Mouse (Mus musculus): ENCODE measurements around the gene Plekha6. TPM values are rescaled to one million over a fixed set of nuclear protein-coding genes. Genes with fewer than 3 reads are reported as not detected.

The Plekha6 gene
- polyA plus RNA-seq, 1 experiment from 2014 or later = 22.2 TPM

DNA sequence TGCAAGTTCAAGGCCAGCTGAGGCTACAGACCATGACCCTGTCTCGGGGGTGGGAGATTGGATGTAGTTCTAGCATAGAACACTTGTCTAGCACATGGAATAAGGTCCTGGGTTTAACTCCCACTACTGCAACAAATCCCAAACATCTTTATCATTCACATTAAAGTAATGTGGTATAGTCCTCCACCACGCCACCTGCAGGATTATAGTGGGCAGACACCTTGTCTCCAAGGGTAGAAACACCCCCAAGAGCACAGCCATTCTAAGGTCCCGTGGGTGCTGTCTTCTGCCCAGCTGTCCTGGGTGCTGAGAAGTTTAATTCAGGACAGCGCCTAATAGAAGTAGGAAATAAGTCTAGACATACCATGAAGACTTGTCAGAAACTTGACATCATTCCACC, 152.6 kb downstream of the Plekha6 start:
- H3K4me3 ChIP-seq (replicated peaks; ENCODE audit: low read length) = no peak overlapping the region
- H3K4me2 ChIP-seq (replicated peaks) = no peak overlapping the region
- H3K27ac ChIP-seq = no peak overlapping the region
- no peak overlapping the region for H3K9ac ChIP-seq
- 81% methylated on average over 4 of the region's 4 CpGs for WGBS
- DNase-seq (ENCODE audit: low spot score) = no peak
- ATAC-seq (ENCODE audit: low FRiP score) = no peak
- H3K4me1 ChIP-seq (replicated peaks; ENCODE audit: control insufficient read depth, insufficient read depth, low read length) = 0 out of 2 replicates have a peak, but pooled peaks cover 8% of the 10 kb centered on the region
- no peaks in the 10 kb centered on the region for H3K36me3 ChIP-seq (replicated peaks; ENCODE audit: control insufficient read depth, insufficient read depth)
- H3K27me3 ChIP-seq (ENCODE audit: control insufficient read depth, insufficient read depth, low read length) = no peaks in the 10 kb centered on the region
- H3K9me3 ChIP-seq (ENCODE audit: control insufficient read depth, low read length) = no peaks in the 10 kb centered on the region

GRCm38 (mm10) chr1:133317149-133317548, 153.1 kb downstream of the Plekha6 start:
- H3K9me3 ChIP-seq (ENCODE audit: control insufficient read depth, low read length) = no peaks in the 10 kb centered on the region
- H3K4me3 ChIP-seq (replicated peaks; ENCODE audit: low read length) = no peak overlapping the region
- no peak for ATAC-seq (ENCODE audit: low FRiP score)
- no peak overlapping the region for H3K9ac ChIP-seq
- no peak for DNase-seq (ENCODE audit: low spot score)
- no peak overlapping the region for H3K27ac ChIP-seq
- H3K4me1 ChIP-seq (replicated peaks; ENCODE audit: control insufficient read depth, insufficient read depth, low read length) = 0 out of 2 replicates have a peak, but pooled peaks cover 8% of the 10 kb centered on the region
- no peaks in the 10 kb centered on the region for H3K27me3 ChIP-seq (ENCODE audit: control insufficient read depth, insufficient read depth, low read length)
- H3K4me2 ChIP-seq (replicated peaks) = no peak overlapping the region
- 80% methylated on average over 1 of the region's 1 CpGs for WGBS
- H3K36me3 ChIP-seq (replicated peaks; ENCODE audit: control insufficient read depth, insufficient read depth) = no peaks in the 10 kb centered on the region

- 72% methylated on average over 13 of the region's 13 CpGs for WGBS
- Histone ChIP-seq H3K27me3 (ENCODE audit: control insufficient read depth, insufficient read depth, low read length) (no peaks in the 10 kb centered on the region), H3K9me3 (ENCODE audit: control insufficient read depth, low read length) (no peaks in the 10 kb centered on the region), H3K9ac (no peak within 1 kb of the TSS), H3K27ac (no peak within 1 kb of the TSS), H3K36me3 (replicated peaks; ENCODE audit: control insufficient read depth, insufficient read depth) (no peaks in the 10 kb centered on the region), H3K4me2 (replicated peaks) (no peak within 1 kb of the TSS), H3K4me3 (replicated peaks; ENCODE audit: low read length) (no peak within 1 kb of the TSS), H3K4me1 (replicated peaks; ENCODE audit: control insufficient read depth, insufficient read depth, low read length) (no peaks in the 10 kb centered on the region)
- DNase-seq (ENCODE audit: low spot score) = no peak
- no peak for ATAC-seq (ENCODE audit: low FRiP score)
Observed at GRCm38 (mm10) chr1:133321267-133321925, 157.4 kb downstream of the Plekha6 start, which contains the start of gene Kiss1. Kiss1 (plus strand) TSS chr1:133321875.

DNA sequence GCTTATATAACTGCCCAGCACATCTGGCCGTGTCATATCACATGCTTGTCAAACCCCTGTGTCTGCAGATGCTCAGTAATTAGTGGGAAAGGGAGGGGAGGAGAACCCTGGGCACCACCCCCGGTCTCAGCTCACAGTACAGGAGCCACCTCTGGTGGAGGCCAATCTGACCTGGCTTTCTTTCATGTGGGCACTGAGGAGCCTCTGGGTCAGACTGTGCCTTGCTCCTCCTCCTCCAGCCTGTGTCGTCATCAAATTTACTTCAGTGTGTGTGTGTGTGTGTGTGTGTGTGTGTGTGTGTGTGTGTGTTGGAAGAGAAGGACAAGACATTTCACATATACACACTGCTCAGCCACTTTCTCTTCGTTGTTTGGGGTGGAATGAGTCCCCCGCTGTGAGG, 159.3 kb downstream of the Plekha6 start:
- Histone ChIP-seq H3K27ac (no peak overlapping the region), H3K27me3 (ENCODE audit: control insufficient read depth, insufficient read depth, low read length) (0 out of 2 replicates have a peak, but pooled peaks cover 5% of the 10 kb centered on the region), H3K36me3 (replicated peaks; ENCODE audit: control insufficient read depth, insufficient read depth) (no peaks in the 10 kb centered on the region), H3K4me3 (replicated peaks; ENCODE audit: low read length) (no peak overlapping the region), H3K4me1 (replicated peaks; ENCODE audit: control insufficient read depth, insufficient read depth, low read length) (no peaks in the 10 kb centered on the region), H3K9me3 (ENCODE audit: control insufficient read depth, low read length) (no peaks in the 10 kb centered on the region), H3K9ac (no peak overlapping the region), H3K4me2 (replicated peaks) (no peak overlapping the region)
- 45% methylated on average over 5 of the region's 5 CpGs for WGBS
- DNase-seq (ENCODE audit: low spot score) (no peak), ATAC-seq (ENCODE audit: low FRiP score) (no peak)

DNA sequence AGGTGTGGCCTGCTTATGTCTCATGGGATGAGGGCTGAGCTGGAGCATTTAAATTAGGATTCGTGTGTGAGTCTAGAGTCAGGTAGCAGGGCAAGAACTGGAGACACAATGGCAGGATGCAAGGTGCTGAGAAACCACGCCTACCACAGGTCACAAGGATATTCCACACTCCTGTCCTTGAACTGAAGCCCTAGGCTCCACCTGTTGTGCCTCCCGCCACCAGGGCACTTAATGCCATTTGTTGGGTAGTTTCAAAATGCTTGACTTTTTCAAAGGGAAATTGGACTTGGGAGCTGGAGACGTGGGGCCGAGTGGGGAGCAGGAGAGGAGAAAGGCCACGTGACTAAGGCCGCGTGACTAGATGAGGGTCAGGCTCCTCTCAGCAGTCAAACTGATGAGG, 161.9 kb downstream of the Plekha6 start:
- no peak overlapping the region for H3K9ac ChIP-seq
- WGBS = 82% methylated on average over 8 of the region's 8 CpGs
- ATAC-seq (ENCODE audit: low FRiP score) = no peak
- H3K36me3 ChIP-seq (replicated peaks; ENCODE audit: control insufficient read depth, insufficient read depth) = no peaks in the 10 kb centered on the region
- peaks cover 13% of the 10 kb centered on the region for H3K4me1 ChIP-seq (replicated peaks; ENCODE audit: control insufficient read depth, insufficient read depth, low read length)
- no peak overlapping the region for H3K4me3 ChIP-seq (replicated peaks; ENCODE audit: low read length)
- no peak overlapping the region for H3K27ac ChIP-seq
- DNase-seq (ENCODE audit: low spot score) = no peak
- H3K27me3 ChIP-seq (ENCODE audit: control insufficient read depth, insufficient read depth, low read length) = peaks cover 20% of the 10 kb centered on the region; the same call in 1 of the 2 replicates
- H3K4me2 ChIP-seq (replicated peaks) = no peak overlapping the region
- no peaks in the 10 kb centered on the region for H3K9me3 ChIP-seq (ENCODE audit: control insufficient read depth, low read length)

DNA sequence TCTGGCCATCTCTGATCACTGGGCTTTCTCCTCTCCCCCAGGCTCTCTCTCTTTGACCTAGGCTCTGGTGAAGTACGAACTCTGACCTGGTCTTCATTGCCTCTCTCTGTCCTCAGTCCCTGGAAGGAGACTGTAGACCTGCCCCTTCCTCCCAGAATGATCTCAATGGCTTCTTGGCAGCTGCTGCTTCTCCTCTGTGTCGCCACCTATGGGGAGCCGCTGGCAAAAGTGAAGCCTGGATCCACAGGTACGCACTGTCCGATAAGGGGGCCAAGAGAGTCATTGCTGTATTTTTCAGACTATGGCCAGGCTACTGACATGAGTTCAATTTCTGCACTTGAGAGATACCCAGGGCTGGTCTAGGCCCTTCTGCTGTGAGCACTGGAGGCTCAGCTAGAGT, 163.1 kb downstream of the Plekha6 start:
- no peak for ATAC-seq (ENCODE audit: low FRiP score)
- no peak overlapping the region for H3K27ac ChIP-seq
- H3K4me1 ChIP-seq (replicated peaks; ENCODE audit: control insufficient read depth, insufficient read depth, low read length) = peaks cover 21% of the 10 kb centered on the region
- no peaks in the 10 kb centered on the region for H3K9me3 ChIP-seq (ENCODE audit: control insufficient read depth, low read length)
- WGBS = 63% methylated on average over 5 of the region's 5 CpGs
- H3K9ac ChIP-seq = no peak overlapping the region
- no peak for DNase-seq (ENCODE audit: low spot score)
- no peak overlapping the region for H3K4me3 ChIP-seq (replicated peaks; ENCODE audit: low read length)
- H3K27me3 ChIP-seq (ENCODE audit: control insufficient read depth, insufficient read depth, low read length) = peaks cover 20% of the 10 kb centered on the region; the same call in 1 of the 2 replicates
- no peaks in the 10 kb centered on the region for H3K36me3 ChIP-seq (replicated peaks; ENCODE audit: control insufficient read depth, insufficient read depth)
- H3K4me2 ChIP-seq (replicated peaks) = no peak overlapping the region

- Histone ChIP-seq H3K27ac (no peak overlapping the region), H3K4me2 (replicated peaks) (no peak overlapping the region), H3K9ac (no peak overlapping the region), H3K36me3 (replicated peaks; ENCODE audit: control insufficient read depth, insufficient read depth) (no peaks in the 10 kb centered on the region), H3K4me1 (replicated peaks; ENCODE audit: control insufficient read depth, insufficient read depth, low read length) (peaks cover 21% of the 10 kb centered on the region), H3K4me3 (replicated peaks; ENCODE audit: low read length) (no peak overlapping the region), H3K9me3 (ENCODE audit: control insufficient read depth, low read length) (no peaks in the 10 kb centered on the region), H3K27me3 (ENCODE audit: control insufficient read depth, insufficient read depth, low read length) (peaks cover 20% of the 10 kb centered on the region; the same call in 1 of the 2 replicates)
- DNase-seq (ENCODE audit: low spot score) = no peak
- WGBS = 53% methylated on average over 6 of the region's 6 CpGs
- ATAC-seq (ENCODE audit: low FRiP score) = no peak
Observed at GRCm38 (mm10) chr1:133328299-133328795, 164.3 kb downstream of the Plekha6 start.

- Histone ChIP-seq H3K27ac (no peak overlapping the region), H3K4me2 (replicated peaks) (peak overlapping the region; percentile 47), H3K4me1 (replicated peaks; ENCODE audit: control insufficient read depth, insufficient read depth, low read length) (peaks cover 21% of the 10 kb centered on the region), H3K4me3 (replicated peaks; ENCODE audit: low read length) (peak overlapping the region; percentile 22), H3K9ac (peak overlapping the region; percentile 52), H3K27me3 (ENCODE audit: control insufficient read depth, insufficient read depth, low read length) (peaks cover 20% of the 10 kb centered on the region; the same call in 1 of the 2 replicates), H3K9me3 (ENCODE audit: control insufficient read depth, low read length) (no peaks in the 10 kb centered on the region), H3K36me3 (replicated peaks; ENCODE audit: control insufficient read depth, insufficient read depth) (no peaks in the 10 kb centered on the region)
- 8% methylated on average over 34 of the region's 34 CpGs for WGBS
- DNase-seq (ENCODE audit: low spot score) = no peak
- ATAC-seq (ENCODE audit: low FRiP score) = no peak
Observed at GRCm38 (mm10) chr1:133328896-133329637, 165.1 kb downstream of the Plekha6 start.

- ATAC-seq (ENCODE audit: low FRiP score) = no peak
- peaks cover 21% of the 10 kb centered on the region for H3K4me1 ChIP-seq (replicated peaks; ENCODE audit: control insufficient read depth, insufficient read depth, low read length)
- WGBS = 30% methylated on average over 7 of the region's 7 CpGs
- no peak for DNase-seq (ENCODE audit: low spot score)
- peak overlapping the region; percentile 22 for H3K4me3 ChIP-seq (replicated peaks; ENCODE audit: low read length)
- no peaks in the 10 kb centered on the region for H3K36me3 ChIP-seq (replicated peaks; ENCODE audit: control insufficient read depth, insufficient read depth)
- H3K27me3 ChIP-seq (ENCODE audit: control insufficient read depth, insufficient read depth, low read length) = peaks cover 20% of the 10 kb centered on the region; the same call in 1 of the 2 replicates
- H3K9me3 ChIP-seq (ENCODE audit: control insufficient read depth, low read length) = no peaks in the 10 kb centered on the region
- H3K27ac ChIP-seq = no peak overlapping the region
- H3K4me2 ChIP-seq (replicated peaks) = peak overlapping the region; percentile 47
- peak overlapping the region; percentile 52 for H3K9ac ChIP-seq
Observed at GRCm38 (mm10) chr1:133329638-133329964, 165.6 kb downstream of the Plekha6 start.

Data from hindbrain, embryonic 14.5 days (tissue).